Mouse (Mus musculus): ENCODE results near the gene Lama4.

Gene Lama4

DNA sequence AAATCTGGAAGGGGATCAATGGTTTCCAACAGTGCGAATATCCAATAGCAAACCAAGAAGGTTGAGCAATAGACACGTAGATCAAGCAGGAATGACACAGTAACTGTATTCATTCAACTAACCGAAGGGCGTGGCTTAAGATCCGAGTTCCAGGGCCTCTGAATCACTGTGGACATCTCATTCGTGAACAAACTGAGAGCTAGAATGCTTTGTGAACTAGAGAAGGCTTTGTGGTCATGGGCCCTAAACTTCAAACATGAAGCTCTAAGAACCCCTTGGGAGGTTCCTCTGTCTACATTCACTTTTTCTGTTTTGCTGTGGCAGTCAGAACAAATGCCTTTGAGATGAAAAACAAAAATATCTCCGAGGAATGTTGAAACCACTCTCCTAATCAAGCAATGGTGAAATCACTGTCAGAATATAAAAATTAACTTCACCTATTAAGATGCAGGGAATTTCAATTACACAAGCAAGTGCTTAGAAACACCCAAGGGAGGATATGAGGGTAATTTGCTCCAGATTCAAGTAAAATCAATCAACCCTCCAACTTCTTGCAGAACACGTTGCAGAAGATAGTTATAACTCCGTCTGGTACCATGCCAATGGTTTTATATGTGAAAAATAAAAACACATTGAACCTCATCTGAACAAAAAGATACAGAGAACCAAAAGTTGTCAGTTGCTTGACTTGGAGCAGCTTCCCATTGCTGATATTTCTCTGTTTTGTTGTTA is 29.6 kb downstream of the Lama4 start:
- in situ Hi-C loops (cut with MboI, MseI) = no loop called here

DNA sequence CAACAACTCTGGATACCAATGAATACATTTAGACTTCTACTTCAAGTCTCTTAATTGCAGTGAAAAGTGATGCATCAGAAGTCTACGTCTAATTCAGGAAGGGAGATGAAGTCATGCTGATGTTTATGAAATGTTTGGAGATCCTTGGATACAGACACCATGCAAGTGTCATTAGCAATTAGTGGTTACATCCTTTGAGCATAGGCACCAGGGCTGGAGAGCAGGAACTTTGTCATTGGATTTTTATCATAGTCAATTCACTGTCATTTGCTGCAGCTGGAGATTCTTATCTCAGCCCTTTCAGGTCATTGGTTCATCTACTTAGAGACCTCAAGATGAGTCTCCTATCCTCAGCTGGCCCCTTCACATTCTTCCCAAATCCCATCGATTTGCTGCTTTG is 30.6 kb downstream of the Lama4 start:
- in situ Hi-C loops (cut with MboI, MseI) = no loop called here

DNA sequence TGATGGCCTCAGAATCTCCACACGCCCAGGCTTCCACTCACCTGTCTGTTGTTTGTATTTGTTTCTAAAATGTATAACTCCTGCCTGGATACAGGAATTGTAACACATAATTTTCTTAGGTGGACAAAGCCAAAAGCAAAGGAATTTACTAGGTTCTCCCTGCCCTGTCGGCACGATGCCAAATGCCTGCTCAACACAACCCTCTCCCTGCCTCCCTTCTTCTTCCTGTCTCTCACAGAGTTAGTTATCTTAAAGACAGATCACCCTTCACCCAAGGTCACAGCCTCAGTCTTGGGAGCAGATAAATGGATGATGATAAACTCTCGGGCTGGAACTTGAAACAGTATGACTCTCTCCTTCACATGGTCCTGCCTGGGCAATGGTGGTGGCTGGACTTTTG is 35.6 kb downstream of the Lama4 start:
- in situ Hi-C loops (cut with MboI, MseI) = no loop called here

DNA sequence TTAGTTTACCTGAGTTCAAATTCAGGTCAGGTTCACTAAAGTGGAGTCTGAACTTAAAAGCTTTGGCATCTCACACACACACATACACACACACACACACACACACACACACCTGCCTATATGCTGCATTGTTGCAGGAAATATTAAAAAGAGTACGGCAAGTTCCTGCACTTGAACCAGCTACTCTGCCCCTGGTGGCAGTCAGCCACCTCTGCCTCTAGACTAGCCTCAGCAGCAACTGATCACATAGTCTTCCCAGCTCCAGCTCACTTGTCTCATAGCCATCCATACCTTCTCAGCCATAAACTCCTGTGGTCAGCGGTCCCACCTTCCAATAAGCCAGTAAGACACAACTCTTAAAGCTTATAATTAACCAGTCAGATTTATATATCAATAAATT is 37.2 kb downstream of the Lama4 start:
- in situ Hi-C loops (cut with MboI, MseI) = no loop called here

DNA sequence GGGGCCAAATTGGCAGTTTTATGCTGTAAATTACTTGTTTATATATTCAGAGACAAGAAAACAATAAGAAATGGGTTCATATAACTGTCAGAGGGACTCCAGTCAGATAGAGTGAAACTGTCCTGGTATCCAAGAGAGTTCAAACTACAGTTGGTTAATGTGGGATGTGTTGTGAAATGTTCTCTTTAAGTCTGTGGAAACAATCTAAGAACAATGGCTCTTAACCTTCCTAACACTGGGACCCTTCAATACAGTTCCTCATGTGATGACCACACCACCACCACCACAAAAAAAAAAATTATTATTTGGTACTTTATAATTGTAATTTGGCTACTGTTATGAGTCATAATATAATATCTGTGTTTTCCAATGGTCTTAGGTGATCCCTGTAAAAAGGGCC is 38.2 kb downstream of the Lama4 start:
- in situ Hi-C loops (cut with MboI, MseI) = no loop called here

DNA sequence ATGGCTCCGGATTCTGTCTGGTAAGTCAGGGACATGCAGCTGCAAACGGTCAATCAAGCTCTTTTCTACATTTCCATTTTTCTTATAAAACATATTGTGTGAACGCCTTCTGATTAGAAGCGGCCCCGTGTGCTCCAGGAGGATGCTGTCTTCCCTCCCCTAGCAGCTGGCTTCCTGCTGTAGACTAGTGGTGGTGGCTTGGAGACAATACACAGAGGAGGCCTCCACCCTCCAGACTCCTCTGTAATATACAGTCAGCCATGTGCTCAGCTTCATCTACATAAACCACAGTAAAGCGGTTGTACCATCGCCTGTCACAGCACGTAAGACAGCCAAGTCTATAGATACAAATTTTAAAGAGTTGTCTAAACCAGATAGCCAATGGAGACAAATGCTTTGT is 40.2 kb downstream of the Lama4 start:
- in situ Hi-C loops (cut with MboI, MseI) = no loop called here

DNA sequence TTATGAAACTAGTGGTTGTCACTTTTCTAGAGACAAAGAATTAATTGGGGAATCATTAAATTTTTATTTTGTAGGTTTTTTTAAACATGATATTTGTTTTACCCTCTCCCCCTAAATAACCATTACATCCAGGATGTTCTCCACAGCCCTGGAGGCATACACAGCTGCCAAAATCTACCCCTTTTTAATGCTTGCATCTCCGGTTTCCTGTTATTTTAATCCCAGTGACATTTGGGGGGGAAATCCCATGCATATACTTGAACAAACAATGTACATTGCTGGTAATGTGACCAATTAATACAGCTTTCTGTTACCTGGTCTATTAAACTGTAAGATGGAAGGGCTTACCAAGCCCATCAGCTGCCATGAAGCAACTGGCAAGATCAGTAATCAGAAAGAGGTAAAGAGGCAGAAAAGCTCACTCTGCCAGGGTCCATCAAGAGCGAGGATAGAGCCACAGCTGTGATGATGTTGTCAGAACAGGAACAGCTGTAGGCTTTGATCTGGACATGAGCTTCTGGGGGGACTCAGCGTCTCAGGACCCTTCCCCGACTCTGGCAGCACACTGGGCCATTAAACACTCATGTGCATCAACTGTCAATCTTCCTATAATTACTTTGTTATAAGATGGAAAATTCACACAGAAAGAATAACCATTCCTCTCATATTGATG is 41.3 kb downstream of the Lama4 start:
- in situ Hi-C loops (cut with MboI, MseI) = no loop called here

DNA sequence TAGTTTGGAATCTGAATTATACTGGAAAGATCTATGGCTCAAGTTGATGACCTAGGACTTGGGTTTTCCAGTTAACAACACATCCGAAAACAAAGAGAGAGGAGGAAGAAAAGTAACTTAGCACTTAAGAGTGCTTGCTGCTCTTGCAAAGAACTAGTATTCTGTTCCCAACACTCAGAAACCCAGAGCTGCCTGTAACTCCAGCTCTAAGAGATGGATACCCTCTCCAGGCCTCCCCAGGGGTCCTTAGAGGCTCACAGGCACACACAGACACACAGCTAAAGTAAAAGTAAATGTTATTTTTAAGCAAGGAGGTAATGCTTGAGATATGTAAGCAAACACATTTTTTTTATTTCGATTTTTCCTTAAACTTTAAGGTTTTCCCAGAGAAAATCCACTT is 49.5 kb downstream of the Lama4 start:
- in situ Hi-C loops (cut with MboI, MseI) = no loop called here

DNA sequence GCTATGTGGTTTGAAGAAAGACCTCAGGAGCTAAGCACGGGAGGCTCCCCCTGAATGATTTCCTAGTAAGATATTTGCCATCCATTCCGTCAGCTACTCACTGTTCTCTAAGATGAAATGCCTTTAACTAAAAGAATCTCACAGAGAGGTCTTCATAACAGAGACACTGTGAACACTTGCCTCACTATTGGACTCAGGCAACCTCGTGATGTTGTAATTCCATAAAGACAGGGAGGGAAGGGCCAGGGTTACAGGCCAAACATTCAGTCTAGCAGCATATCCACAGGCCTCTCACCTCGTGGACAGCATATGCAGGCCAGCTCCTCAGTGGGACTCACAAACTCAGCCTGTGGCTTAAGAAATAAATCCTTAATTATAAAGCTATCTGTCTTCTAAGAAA is 52.7 kb downstream of the Lama4 start:
- in situ Hi-C loops (cut with MboI, MseI) = no loop called here

DNA sequence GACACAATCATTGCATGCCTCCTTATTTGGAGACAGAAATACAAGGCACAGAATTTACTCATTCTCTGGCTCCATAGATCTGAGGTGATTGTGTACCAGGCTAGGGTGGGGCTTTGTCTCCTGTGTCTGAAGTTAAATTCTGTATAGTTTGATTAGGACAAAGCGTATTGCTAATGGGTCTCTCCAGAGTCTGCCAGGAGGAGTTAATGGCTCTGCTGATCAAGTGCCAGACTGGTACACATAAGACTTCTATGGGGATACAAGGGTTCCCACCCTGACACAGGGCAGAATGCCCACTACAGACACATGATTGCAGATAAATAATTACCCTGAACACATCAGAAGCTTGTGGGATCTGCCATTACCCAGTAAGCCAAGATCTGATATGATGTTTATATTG is 53.3 kb downstream of the Lama4 start:
- in situ Hi-C loops (cut with MboI, MseI) = no loop called here

DNA sequence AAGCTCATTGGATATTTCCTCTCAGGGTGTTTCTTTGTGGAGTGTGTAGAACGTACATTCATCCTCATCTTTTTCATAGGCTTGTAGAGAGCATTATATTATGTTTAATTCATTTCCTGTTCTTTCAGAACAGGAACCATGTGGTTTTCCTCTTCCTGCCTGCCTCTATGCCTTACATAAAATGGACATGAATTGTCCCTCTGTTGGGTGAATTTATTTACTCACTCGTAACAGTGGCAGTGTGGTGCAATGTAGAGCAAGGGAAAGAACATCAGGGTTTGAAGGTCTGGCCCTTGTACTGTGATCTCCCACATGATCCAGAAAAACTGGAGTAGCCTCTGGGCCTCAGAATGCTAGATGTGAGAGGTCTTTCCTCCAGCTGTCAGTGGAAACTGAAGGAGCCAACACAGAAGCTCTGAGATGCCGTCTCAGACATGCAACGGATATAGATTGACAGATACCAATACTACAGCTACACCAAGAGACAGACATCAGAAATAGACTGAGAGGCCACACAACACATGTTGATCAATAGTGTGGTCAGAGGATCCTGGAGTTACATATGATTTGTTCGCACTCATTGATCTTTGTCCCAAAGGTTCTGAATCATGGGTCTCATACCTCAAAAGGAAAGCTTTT is 58.4 kb downstream of the Lama4 start:
- in situ Hi-C loops (cut with MboI, MseI) = no loop called here

DNA sequence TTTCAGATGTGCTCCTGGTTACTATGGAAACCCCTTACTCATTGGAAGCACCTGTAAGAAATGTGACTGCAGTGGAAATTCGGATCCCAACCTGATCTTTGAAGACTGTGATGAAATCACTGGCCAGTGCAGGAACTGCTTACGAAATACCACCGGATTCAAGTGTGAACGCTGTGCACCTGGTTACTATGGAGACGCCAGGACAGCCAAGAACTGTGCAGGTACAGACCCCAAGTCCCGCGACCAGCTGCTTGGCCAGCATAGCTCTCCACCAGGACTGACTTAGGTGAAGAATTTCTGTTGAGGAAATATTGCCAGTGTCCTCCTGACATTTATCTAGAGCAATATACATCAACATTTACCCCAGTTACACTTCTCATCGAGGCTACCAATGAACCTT is 61.2 kb downstream of the Lama4 start:
- in situ Hi-C loops (cut with MboI, MseI) = no loop called here

DNA sequence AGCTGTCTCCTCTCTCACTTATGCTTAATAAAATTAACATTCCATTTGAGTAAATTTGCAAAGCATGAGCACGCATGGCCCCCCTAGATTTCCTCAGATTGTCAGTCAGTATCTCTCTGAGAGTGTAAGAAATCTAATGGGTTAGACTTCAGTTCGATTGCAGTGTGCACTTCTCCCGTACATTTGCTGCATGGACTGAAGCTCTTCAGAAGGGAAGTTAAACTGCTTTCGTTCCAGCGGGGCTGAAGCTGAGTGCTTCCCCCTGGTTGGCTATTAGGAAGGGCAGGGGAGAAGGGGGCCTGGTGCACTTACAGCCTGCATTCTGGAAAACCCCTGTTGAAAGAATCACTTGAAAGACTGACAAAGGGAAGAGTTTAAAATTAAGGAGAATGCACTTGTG is 61.7 kb downstream of the Lama4 start:
- in situ Hi-C loops (cut with MboI, MseI) = no loop called here

DNA sequence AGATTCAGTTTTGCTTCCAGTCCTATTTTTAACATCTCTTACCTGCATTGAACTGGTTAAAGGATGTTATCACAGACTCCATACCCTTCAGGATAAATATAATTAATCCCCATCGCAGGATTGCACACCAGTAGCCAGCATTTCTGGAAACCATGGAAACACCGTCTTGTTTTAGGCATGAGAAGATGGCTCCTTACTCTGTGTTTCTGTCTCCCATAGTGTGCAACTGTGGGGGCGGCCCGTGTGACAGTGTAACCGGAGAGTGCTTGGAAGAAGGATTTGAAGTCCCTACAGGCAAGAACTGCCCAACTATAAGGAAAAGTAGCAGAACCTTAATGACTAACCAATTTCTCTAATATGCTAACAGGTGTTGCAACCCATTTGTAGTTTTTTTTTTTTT is 63.1 kb downstream of the Lama4 start:
- in situ Hi-C loops (cut with MboI, MseI) = no loop called here

DNA sequence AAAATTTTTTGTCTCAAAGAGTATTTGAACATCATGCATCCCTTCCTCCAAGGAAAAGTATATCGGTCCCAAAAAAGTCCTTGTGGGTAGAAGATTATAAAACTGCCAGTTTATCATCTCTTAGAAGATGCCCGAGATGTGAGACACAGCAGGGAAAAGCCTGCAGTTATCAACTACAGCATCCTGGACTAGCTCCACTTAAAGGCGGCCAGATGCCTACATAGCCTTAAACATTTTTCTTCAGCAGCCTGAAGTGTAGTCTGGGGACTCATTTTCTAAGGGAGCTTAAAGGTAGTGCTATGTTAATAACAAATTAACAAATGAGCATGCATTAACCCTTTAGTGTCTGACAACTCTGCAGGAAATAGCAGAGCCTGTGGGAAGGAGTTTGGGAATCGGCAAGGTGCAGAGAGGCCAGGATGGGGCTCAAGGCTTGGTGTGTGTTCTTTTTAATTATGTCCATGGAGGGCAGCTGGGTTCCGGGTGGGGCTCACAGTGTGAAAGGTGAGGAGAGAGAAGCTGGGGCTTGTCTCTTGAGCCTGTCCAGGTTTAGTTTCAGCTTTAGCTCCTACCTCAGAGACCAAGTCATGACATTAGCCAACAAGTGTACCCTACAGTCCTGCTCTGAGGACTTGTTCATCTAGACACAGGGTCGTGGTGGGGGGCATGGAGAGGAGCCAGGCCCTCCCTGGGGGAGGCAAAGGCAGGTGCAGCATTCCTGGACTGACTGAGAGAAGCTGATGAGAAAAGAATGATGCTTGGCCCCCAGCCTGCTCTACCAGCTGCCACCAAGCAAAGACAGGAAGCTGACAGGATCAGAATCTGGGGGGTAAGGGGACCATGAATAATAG is 64.2 kb downstream of the Lama4 start:
- in situ Hi-C loops (cut with MboI, MseI) = no loop called here

DNA sequence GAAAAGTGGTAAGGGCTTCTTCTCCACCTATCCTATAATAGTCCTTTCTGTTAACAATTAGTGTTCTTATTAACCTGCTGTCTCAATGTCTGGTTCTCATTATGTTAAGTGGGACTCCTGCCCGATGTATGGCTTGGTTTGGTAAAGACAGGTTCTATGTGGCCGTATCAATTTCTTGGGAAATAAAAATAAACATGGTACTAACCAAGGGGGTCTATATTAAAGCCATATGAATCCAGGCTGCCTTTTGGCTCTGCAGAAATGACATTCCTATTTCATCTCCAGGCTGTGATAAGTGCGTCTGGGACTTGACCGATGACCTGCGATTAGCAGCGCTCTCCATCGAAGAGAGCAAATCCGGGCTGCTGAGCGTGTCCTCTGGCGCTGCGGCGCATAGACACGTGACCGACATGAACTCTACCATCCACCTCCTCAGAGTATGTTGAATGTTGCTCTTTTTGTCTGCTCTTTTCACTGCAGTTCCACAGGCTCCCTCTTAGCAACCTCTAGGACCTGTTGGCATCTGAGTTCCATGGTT is 64.9 kb downstream of the Lama4 start:
- in situ Hi-C loops (cut with MboI, MseI) = no loop called here

DNA sequence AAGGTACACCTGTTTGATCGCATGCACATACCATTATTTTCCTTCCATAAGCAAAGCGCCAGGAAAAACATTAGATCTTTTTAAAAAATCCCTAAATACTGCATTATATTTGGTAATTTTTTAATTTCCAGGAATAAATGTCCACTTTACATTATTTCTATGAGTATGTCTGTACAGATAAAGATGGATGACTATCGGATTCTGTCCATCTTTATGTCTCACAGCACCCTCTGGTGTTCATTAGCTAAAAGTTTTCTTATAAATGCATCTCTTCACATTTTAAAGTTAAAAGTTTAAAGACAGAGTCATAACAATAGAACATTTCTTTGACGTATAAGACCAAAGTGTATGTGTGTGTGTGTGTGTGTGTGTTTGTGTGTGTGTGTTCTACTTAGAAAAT is 74.2 kb downstream of the Lama4 start:
- in situ Hi-C loops (cut with MboI, MseI) = no loop called here

DNA sequence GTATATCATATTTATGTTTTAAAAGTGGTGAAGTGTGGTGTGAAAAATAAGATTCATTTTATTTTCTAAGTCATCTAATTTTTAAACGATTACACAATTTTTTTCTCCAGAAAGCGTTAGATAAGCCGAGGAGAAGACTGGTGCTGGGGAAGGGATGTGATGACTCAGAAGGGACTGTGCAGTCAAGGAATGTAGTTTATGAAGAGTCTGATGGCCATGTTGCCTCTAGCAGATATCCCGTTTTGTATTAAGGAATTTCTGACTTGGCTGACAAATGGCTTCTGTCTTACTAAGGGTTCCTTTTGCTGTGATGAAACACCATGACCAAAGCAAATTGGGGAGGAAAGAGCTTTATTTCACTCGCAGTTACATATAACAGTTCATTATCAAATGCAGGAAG is 74.7 kb downstream of the Lama4 start:
- in situ Hi-C loops (cut with MboI, MseI) = loop anchor here (5.0 kb wide), 2 partner anchors 148 to 168 kb away; no protein-coding TSS in a partner anchor

DNA sequence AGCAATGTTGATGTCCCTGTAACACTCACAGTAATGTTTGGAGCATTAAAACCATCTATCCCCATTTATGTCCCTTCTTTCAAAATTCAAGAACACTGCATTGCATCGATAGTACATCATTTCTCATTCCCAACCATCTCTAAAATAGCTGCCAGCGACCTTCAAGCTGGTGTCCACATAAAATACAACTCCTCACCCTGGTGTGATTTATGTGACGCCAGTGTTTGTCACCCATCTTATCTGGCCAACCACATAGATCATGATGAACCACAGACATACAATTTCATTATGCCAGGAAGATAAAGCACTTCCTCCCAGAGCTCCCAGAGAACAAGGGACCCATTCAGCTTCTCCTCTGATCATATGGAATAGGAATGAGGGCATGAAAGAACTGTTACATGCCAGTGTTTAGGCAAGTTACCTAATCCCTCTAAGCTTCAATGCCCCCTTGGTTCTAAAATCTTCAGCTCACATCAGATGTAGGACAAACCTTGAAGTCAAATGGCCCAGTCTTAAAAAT is 79.2 kb downstream of the Lama4 start:
- in situ Hi-C loops (cut with MboI, MseI) = loop anchor here (5.0 kb wide), 2 partner anchors 152 to 172 kb away; no protein-coding TSS in a partner anchor

DNA sequence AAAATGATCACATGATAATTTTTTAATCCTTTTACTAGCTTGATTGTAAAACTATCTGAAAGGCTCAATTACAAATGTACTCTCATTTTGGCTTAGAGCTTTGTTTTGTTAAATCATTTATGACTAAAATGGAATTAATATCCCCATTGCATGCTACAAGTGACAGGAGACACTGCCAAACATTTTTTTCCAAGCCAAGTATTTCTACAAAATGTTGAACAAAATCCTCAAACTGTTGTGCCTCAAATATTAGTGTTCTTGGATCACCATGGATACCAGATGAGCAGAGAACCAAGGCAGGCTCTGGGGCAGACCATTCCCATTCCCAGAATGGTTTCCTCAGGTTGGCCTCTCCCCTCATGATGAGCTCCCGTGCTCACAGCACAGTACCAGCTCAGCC is 79.8 kb downstream of the Lama4 start:
- in situ Hi-C loops (cut with MboI, MseI) = no loop called here

DNA sequence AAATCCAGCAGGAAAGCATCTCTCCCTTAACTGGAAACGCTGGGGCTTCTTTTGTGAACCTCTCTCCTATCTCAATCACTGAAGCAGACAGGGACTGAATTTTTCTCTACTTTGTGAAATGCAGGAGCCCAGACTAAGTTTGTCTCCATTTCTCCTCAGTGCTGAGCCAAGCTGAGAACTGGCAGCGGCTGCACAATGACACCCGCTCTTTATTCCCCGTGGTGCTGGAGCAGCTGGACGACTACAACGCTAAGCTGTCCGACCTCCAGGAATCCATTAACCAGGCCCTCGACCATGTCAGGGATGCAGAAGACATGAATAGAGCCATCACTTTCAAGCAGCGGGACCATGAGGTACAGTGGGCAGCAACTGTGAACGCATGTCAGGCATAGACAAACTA is 82.5 kb downstream of the Lama4 start:
- in situ Hi-C loops (cut with MboI, MseI) = no loop called here
